In the genomic region with DNA sequence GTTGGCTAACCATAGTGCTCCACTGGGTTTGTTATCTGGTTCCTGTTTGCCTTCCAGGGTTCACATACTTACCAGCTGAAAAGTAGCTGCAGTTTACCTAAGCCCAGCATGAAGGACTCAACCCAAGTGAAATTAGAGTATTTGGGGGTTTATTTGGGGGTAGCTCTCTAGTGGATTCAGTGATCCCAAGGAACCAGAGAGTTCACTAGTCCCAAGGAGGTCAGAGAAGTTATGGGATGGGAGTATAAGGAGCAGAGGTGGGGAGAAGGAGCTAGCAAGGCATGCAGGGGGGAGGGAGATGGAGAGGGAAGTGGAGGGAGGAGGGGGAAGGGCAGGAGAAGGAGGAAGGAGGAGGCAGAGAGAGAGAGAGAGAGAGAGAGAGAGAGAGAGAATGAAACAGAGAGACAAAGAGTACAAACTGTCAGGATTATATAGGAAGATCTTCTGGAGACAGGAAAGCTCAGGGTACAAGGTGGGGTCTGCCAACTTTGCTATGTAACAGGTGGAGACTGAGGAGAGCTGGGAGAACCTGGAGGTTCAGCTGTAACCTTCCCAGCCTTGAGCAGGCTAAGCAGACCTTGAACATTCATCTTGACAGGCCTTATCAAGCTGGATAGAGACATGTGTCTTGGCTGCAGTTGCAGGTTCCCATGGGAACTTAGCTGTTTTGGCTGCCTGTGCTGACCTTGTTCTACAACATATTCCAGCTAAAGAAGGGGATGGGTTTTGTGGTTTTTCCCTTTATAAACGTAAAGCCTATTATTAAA, we compare ENCODE assay signal across 8 mouse cellular contexts. TPM values are rescaled to one million over a fixed set of nuclear protein-coding genes. Genes with fewer than 3 reads are reported as not detected.
A peak's percentile ranks its signal among the peaks of the same experiment; 100 is the strongest.
DNase-seq lines count a peak whose midpoint lies in the region; ATAC-seq and TF ChIP-seq lines count a peak whose summit lies in the region.

No protein-coding gene starts in this region.

- H3K9ac ChIP-seq in kidney, postnatal 0 days (ENCODE audit: low read depth, low read length) = peak overlapping the region; percentile 50; the same call in 1 of the 2 replicates

- no peak for TF ChIP-seq CTCF in kidney, postnatal 0 days (IDR thresholded peaks at IDR 0.05; ENCODE audit: low read depth)

- H3K9me3 ChIP-seq in heart, embryonic 10.5 days = no peaks in the 10 kb centered on the region
- no peaks in the 10 kb centered on the region for H3K9me3 ChIP-seq in kidney, postnatal 0 days (replicated peaks; ENCODE audit: low read length)

- no peaks in the 10 kb centered on the region for H3K27me3 ChIP-seq in heart, embryonic 10.5 days (ENCODE audit: insufficient read depth, poor library complexity, severe bottlenecking)
- no peaks in the 10 kb centered on the region for H3K27me3 ChIP-seq in kidney, postnatal 0 days (ENCODE audit: insufficient read depth, low read length)

- H3K79me2 ChIP-seq in macrophage (ENCODE audit: inconsistent target) = peaks cover 38% of the 10 kb centered on the region

- 18% methylated on average over 1 of the region's 1 CpGs for WGBS in heart, embryonic 10.5 days
- 18% methylated on average over 1 of the region's 1 CpGs for WGBS in kidney, postnatal 0 days
- WGBS in macrophage (ENCODE audit: missing documents) = 0% methylated on average over 1 of the region's 1 CpGs

- peaks cover 16% of the 10 kb centered on the region for H3K4me1 ChIP-seq in heart, embryonic 10.5 days
- H3K4me1 ChIP-seq in kidney, postnatal 0 days (replicated peaks; ENCODE audit: insufficient read depth, low read length) = peaks cover 6% of the 10 kb centered on the region; the same call in 1 of the 2 replicates

- H3K4me3 ChIP-seq in heart, embryonic 10.5 days = peak overlapping the region; percentile 66
- peak overlapping the region; percentile 49 for H3K4me3 ChIP-seq in kidney, postnatal 0 days (replicated peaks; ENCODE audit: low read depth, low read length)
- peak overlapping the region; percentile 61 for H3K4me3 ChIP-seq in macrophage (ENCODE audit: inconsistent target)

- H3K4me2 ChIP-seq in kidney, postnatal 0 days (ENCODE audit: low read length) = peak overlapping the region; percentile 58

- ATAC-seq in kidney, postnatal 0 days (replicated peaks; ENCODE audit: low FRiP score, low read depth) = no peak

- peak overlapping the region; percentile 86; the same call in 1 of the 2 replicates for H3K27ac ChIP-seq in heart, embryonic 10.5 days
- H3K27ac ChIP-seq in kidney, postnatal 0 days = peak overlapping the region; percentile 90
- peak overlapping the region; percentile 90 for H3K27ac ChIP-seq in macrophage

- H3K36me3 ChIP-seq in heart, embryonic 10.5 days = peaks cover 14% of the 10 kb centered on the region
- H3K36me3 ChIP-seq in kidney, postnatal 0 days (ENCODE audit: insufficient read depth, low read length) = no peaks in the 10 kb centered on the region
- H3K36me3 ChIP-seq in macrophage (ENCODE audit: inconsistent target) = peaks cover 7% of the 10 kb centered on the region; the same call in 1 of the 2 replicates

- DNase-seq in kidney, adult 11 months = peak; percentile 13
- DNase-seq in kidney, postnatal 36 days = no peak
- DNase-seq in adrenal gland, postnatal 14 days = peak; percentile 82
- DNase-seq in heart, embryonic 10.5 days (ENCODE audit: low spot score) = no peak
- no peak for DNase-seq in kidney, postnatal 0 days (ENCODE audit: low spot score)
- no peak for DNase-seq in frontal cortex, postnatal 36 days (ENCODE audit: low spot score in 2 of 2)
- no peak for DNase-seq in thymus, postnatal 0 days (ENCODE audit: low spot score)

RNA-seq across cellular contexts. Expression of a gene that starts 1.1 kb away (rescaled TPM):
- 36.7 and 38.6 TPM in 2 replicates for total RNA-seq in adrenal gland, postnatal 14 days (2021)
- 15.3 and 20.1 TPM in 2 replicates for polyA plus RNA-seq in heart, embryonic 10.5 days (2016; fragmentation: Nextera tagmentation; extraction: Ambion mirVana)
- 22.4 and 27.9 TPM in 2 replicates for polyA plus RNA-seq in kidney, postnatal 0 days (2015; fragmentation: Nextera tagmentation; extraction: Ambion mirVana)
- 100 to 1,000 TPM in 8 of 26 experiments, 10 to 100 TPM in 18; 18.0 to 150 (median 77.7) TPM for total RNA-seq in macrophage (2018; cell fraction: chromatin; rRNA removed)
- total RNA-seq in macrophage (2018; cell fraction: cytosol; rRNA removed) = 10 to 100 TPM; 21.9 to 78.7 (median 43.6) TPM
- total RNA-seq in macrophage (2018; cell fraction: nucleus; rRNA removed) = 100 to 1,000 TPM in 4 of 26 experiments, 10 to 100 TPM in 22; 18.8 to 121 (median 67.0) TPM
- polyA plus RNA-seq in macrophage (2018) = 30.1 to 43.1 TPM (median 36.6 TPM) in 3 replicates
- 46.0 and 49.7 TPM in 2 replicates for polyA plus RNA-seq in thymus, postnatal 0 days (2015; fragmentation: Nextera tagmentation; extraction: Ambion mirVana)

RNA-seq across cellular contexts. Expression of a gene that starts 33.6 kb away (rescaled TPM):
- total RNA-seq in adrenal gland, postnatal 14 days (2021) = 25.9 and 30.6 TPM in 2 replicates
- 10.1 and 10.2 TPM in 2 replicates for polyA plus RNA-seq in heart, embryonic 10.5 days (2016; fragmentation: Nextera tagmentation; extraction: Ambion mirVana)
- 8.6 and 9.1 TPM in 2 replicates for polyA plus RNA-seq in kidney, postnatal 0 days (2015; fragmentation: Nextera tagmentation; extraction: Ambion mirVana)
- 100 to 1,000 TPM in 17 of 26 experiments, 10 to 100 TPM in 9; 78.4 to 290 (median 111) TPM for total RNA-seq in macrophage (2018; cell fraction: chromatin; rRNA removed)
- 10 to 100 TPM; 26.5 to 50.0 (median 35.2) TPM for total RNA-seq in macrophage (2018; cell fraction: cytosol; rRNA removed)
- total RNA-seq in macrophage (2018; cell fraction: nucleus; rRNA removed) = 100 to 1,000 TPM in 6 of 26 experiments, 10 to 100 TPM in 20; 57.1 to 122 (median 88.7) TPM
- polyA plus RNA-seq in macrophage (2018) = 18.7 to 27.0 TPM (median 20.6 TPM) in 3 replicates
- 7.6 and 7.7 TPM in 2 replicates for polyA plus RNA-seq in thymus, postnatal 0 days (2015; fragmentation: Nextera tagmentation; extraction: Ambion mirVana)

RNA-seq across cellular contexts. Expression of a gene that starts 33.6 kb away (rescaled TPM):
- total RNA-seq in adrenal gland, postnatal 14 days (2021) = 27.3 and 38.2 TPM in 2 replicates
- polyA plus RNA-seq in heart, embryonic 10.5 days (2016; fragmentation: Nextera tagmentation; extraction: Ambion mirVana) = 16.3 and 18.4 TPM in 2 replicates
- 12.8 and 15.5 TPM in 2 replicates for polyA plus RNA-seq in kidney, postnatal 0 days (2015; fragmentation: Nextera tagmentation; extraction: Ambion mirVana)
- 10 to 100 TPM in 19 of 26 experiments, 1 to 10 TPM in 7; 5.0 to 22.7 (median 13.6) TPM for total RNA-seq in macrophage (2018; cell fraction: chromatin; rRNA removed)
- 10 to 100 TPM in 24 of 26 experiments, 1 to 10 TPM in 2; 7.6 to 20.1 (median 15.0) TPM for total RNA-seq in macrophage (2018; cell fraction: cytosol; rRNA removed)
- total RNA-seq in macrophage (2018; cell fraction: nucleus; rRNA removed) = 10 to 100 TPM in 24 of 26 experiments, 1 to 10 TPM in 2; 8.1 to 35.8 (median 17.6) TPM
- polyA plus RNA-seq in macrophage (2018) = 8.6 to 22.8 TPM (median 15.3 TPM) in 3 replicates
- polyA plus RNA-seq in thymus, postnatal 0 days (2015; fragmentation: Nextera tagmentation; extraction: Ambion mirVana) = 6.6 and 8.0 TPM in 2 replicates

Comparison
In these comparisons a context has a peak if more than half of its experiments do, and no peak if none do; other contexts are left out.
1. DNase-seq: peak in kidney, adult 11 months (single experiment) and adrenal gland, postnatal 14 days (single experiment); none in kidney, postnatal 36 days (0 of 2), heart, embryonic 10.5 days (single experiment), kidney, postnatal 0 days (single experiment), frontal cortex, postnatal 36 days (0 of 2) and thymus, postnatal 0 days (single experiment).
2. Peak in every context shown above with its lines, with median percentiles within 50 percentile points of each other: H3K27ac ChIP-seq and H3K4me3 ChIP-seq.